Mouse (Mus musculus) hematopoietic stem cell, adult 5-6 weeks (primary cell): ENCODE results near the gene Csf2. TPM values are rescaled to one million over a fixed set of nuclear protein-coding genes. Genes with fewer than 3 reads are reported as not detected.

ENCODE experiments used
- ATAC-seq, 2 experiments: fragments of 125-278 bp in 1 of 2; replicated peaks in 1 of 2; 2 replicates each; pipeline ENCODE4 v1.8.0; 2016 to 2017; ENCODE audit warnings: inconsistent platforms in 2 of 2, mild to moderate bottlenecking in 2 of 2, moderate number of reproducible peaks in 2 of 2, low read depth in 1 of 2, moderate TSS enrichment in 1 of 2; ENCODE audit not compliant: low FRiP score in 2 of 2, poor library complexity in 2 of 2, severe bottlenecking in 2 of 2, insufficient read depth in 1 of 2, low TSS enrichment in 1 of 2
- total RNA-seq: library from RNA; stranded (forward); fragments of 172-1452, 232-1000 nt; gene quantifications from 2 replicates; pipeline ENCODE4 v1.2.3, GENCODE M21; 2017

Csf2 gene
- total RNA-seq, 1 experiment from 2014 or later = not detected

- ATAC-seq = no peak
Measured at GRCm38 (mm10) chr11:54203162-54203561, 46.3 kb downstream of the Csf2 start.

GRCm38 (mm10) chr11:54201881-54202685 is 47.4 kb downstream of the Csf2 start:
- ATAC-seq = no peak

- ATAC-seq = peak; percentile 32 to 49; a peak in 2 of 4 replicates
Measured at GRCm38 (mm10) chr11:54201287-54201773, 48.1 kb downstream of the Csf2 start.

Other genes starting within 250 kb of the Csf2 start
- gene Slc22a4, start 221.6 kb downstream of the Csf2 start, total RNA-seq = 1.3 and 9.5 TPM in 2 replicates
- gene Pdlim4, start 180.7 kb downstream of the Csf2 start, total RNA-seq = not detected in 2 replicates
- not detected in 2 replicates for gene P4ha2, start 149.6 kb downstream of the Csf2 start, total RNA-seq
- gene Il3, start 17.6 kb upstream of the Csf2 start, total RNA-seq = not detected in 2 replicates
- 0.44 and 5.1 TPM in 2 replicates for gene Acsl6, start 54.1 kb upstream of the Csf2 start, total RNA-seq
- not detected in 2 replicates for gene Meikin, start 121.0 kb upstream of the Csf2 start, total RNA-seq
- gene Fnip1, start 188.5 kb upstream of the Csf2 start, total RNA-seq = 41.2 and 42.1 TPM in 2 replicates